Mouse (Mus musculus): ENCODE measurements around the gene Svop.

Gene Svop

GRCm38 (mm10) chr5:114102807-114103206, 11.4 kb upstream of the Svop start:
- no peak for DNase-seq

GRCm38 (mm10) chr5:114101873-114102272, 10.5 kb upstream of the Svop start:
- DNase-seq = no peak

GRCm38 (mm10) chr5:114100390-114101099, 9.2 kb upstream of the Svop start:
- DNase-seq = no peak

- peak; percentile 95 for DNase-seq
Observed at GRCm38 (mm10) chr5:114099709-114100389, 8.5 kb upstream of the Svop start.

GRCm38 (mm10) chr5:114090421-114091013, 853 bp downstream of the Svop start:
- no peak for DNase-seq

- no peak for DNase-seq
Observed at GRCm38 (mm10) chr5:114087875-114088480, 3.4 kb downstream of the Svop start.

- no peak for DNase-seq
Observed at GRCm38 (mm10) chr5:114085501-114085900, 5.9 kb downstream of the Svop start.

- DNase-seq = no peak
Observed at GRCm38 (mm10) chr5:114077009-114077408, 14.4 kb downstream of the Svop start.

GRCm38 (mm10) chr5:114072262-114072661, 19.1 kb downstream of the Svop start:
- no peak for DNase-seq

- DNase-seq = no peak
Observed at GRCm38 (mm10) chr5:114070858-114071257, 20.5 kb downstream of the Svop start.

- no peak for DNase-seq
Observed at GRCm38 (mm10) chr5:114067982-114068381, 23.4 kb downstream of the Svop start.

- DNase-seq = no peak
Observed at GRCm38 (mm10) chr5:114067543-114067942, 23.8 kb downstream of the Svop start.

GRCm38 (mm10) chr5:114066601-114067000, 24.8 kb downstream of the Svop start:
- no peak for DNase-seq

GRCm38 (mm10) chr5:114065161-114065560, 26.2 kb downstream of the Svop start, which contains the start of gene Usp30:
TSS of gene Usp30 (plus strand) at chr5:114065461.
- no peak for DNase-seq

- DNase-seq = no peak
Observed at GRCm38 (mm10) chr5:114063958-114064357, 27.4 kb downstream of the Svop start.

- DNase-seq = no peak
Observed at GRCm38 (mm10) chr5:114061675-114062074, 29.7 kb downstream of the Svop start.

GRCm38 (mm10) chr5:114057129-114057731, 34.1 kb downstream of the Svop start:
- no peak for DNase-seq

- DNase-seq = peak; percentile 41
Observed at GRCm38 (mm10) chr5:114052246-114052761, 39.1 kb downstream of the Svop start.

GRCm38 (mm10) chr5:114048731-114049308, 42.5 kb downstream of the Svop start:
- no peak for DNase-seq

- DNase-seq = no peak
Observed at GRCm38 (mm10) chr5:114047182-114047581, 44.2 kb downstream of the Svop start.

GRCm38 (mm10) chr5:114046604-114047003, 44.8 kb downstream of the Svop start:
- no peak for DNase-seq

GRCm38 (mm10) chr5:114046151-114046550, 45.2 kb downstream of the Svop start:
- no peak for DNase-seq

GRCm38 (mm10) chr5:114045134-114045533, 46.2 kb downstream of the Svop start:
- DNase-seq = no peak

Measured in thymus, postnatal 25 days (tissue).